Mouse (Mus musculus): Measurements from ENCODE around the gene Zfp185. TPM values are rescaled to one million over a fixed set of nuclear protein-coding genes. Genes with fewer than 3 reads are reported as not detected.

The Zfp185 gene
- 0.33 and 0.34 TPM in 2 replicates for polyA plus RNA-seq (2015; fragmentation: Nextera tagmentation; extraction: Ambion mirVana)

DNA sequence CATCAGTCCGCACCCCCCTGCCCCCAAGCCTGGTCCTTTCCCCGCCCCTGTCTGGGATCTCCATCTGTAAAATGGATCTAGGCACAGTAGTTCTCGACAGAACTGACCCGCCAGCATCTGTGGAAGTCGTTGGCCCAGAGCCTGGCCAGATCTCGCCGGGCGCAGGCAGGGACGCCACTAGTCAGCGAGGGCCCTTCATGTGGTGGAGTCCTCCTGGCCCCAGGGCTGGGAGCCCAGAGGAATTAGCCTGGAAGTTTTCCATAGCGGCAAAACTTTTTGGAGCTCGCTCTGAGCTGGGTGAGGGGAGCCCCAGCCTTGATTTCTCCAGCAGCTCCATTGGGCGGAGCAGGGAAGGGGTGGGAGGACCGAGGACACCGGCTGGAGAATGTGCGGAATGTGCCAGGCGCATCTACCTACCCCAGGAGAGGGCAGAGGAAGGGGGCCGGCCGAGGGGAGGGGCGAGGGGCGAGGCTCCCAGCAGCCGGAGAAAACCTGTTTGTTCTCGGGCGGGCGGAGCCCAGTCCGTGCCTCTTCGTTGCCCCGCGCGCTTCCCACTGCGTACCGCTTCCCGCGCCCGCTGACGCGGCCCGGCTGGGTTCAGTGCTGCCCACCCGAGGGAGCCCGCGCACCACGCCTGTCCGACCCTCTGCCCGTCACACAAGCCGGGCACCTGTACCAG is at the start of gene Zfp185:
Gene Zfp185, plus strand, starts transcription at position 499 of the 679 bp plus-strand sequence.
- WGBS (ENCODE audit: insufficient replicate concordance), result 26% methylated on average over 36 of the region's 45 CpGs
- Histone ChIP-seq H3K4me3 (ENCODE audit: low read depth, low read length) (peak within 1 kb of the TSS; percentile 33), H3K27ac (ENCODE audit: low read depth) (no peak within 1 kb of the TSS), H3K4me1 (ENCODE audit: insufficient read depth) (no peaks in the 10 kb centered on the region), H3K9me3 (ENCODE audit: low read length) (no peaks in the 10 kb centered on the region), H3K4me2 (ENCODE audit: low read depth, low read length) (peak within 1 kb of the TSS; percentile 64), H3K27me3 (ENCODE audit: insufficient read depth, low read length) (peaks cover 15% of the 10 kb centered on the region; the same call in 1 of the 2 replicates), H3K9ac (replicated peaks) (no peak within 1 kb of the TSS), H3K36me3 (replicated peaks; ENCODE audit: insufficient read depth, low read length) (no peaks in the 10 kb centered on the region)
- no peak for TF ChIP-seq EP300 (IDR thresholded peaks at IDR 0.05; ENCODE audit: low read depth)
- TF ChIP-seq CTCF (IDR thresholded peaks at IDR 0.05; ENCODE audit: low read depth), result no peak
- ATAC-seq (peak; percentile 74), DNase-seq (peak; percentile 47)

DNA sequence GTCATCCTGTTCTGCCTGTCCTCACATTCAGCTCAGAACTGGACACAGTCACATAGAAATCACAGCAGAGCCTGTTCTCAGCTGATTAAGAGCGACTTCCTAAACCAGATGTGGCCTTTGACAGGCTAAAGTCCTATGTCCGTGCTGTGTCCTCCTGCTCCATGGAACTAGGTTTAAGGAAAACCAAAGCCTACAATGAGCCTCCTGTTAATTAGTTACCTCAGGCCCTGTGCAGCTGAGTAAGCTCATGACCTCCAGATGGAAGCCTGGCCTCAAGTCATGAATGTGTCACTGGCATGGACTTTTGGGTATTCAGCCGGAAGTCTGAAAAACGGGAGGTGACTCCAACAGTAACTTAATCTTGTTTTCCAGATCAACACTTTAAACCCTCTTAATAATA is 33.7 kb upstream of the Zfp185 start:
- H3K4me1 ChIP-seq (ENCODE audit: insufficient read depth), result no peaks in the 10 kb centered on the region

DNA sequence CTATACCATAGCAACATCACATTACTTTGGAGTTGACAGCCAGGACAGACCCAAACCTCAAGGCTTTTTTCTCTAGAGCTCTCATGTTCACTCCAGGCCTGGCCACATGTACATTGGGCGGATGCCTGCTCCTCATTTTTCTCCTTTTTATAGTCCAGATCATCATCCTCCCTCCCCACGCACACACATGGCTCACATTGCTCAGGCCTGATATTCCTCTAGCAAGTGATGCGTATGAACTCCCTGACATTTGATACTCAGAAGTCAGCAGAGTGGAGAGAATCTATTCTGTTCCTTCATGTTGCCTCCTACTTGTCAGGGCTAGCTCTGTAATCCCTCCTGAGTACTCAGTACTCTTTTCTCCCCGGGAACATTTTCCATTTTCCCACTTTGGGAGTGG is 30.7 kb upstream of the Zfp185 start:
- H3K4me2 ChIP-seq (ENCODE audit: low read depth, low read length), result no peak overlapping the region
- H3K4me1 ChIP-seq (ENCODE audit: insufficient read depth), result no peaks in the 10 kb centered on the region
- H3K4me3 ChIP-seq (ENCODE audit: low read depth, low read length), result no peak overlapping the region
- H3K36me3 ChIP-seq (replicated peaks; ENCODE audit: insufficient read depth, low read length), result 0 out of 2 replicates have a peak, but pooled peaks cover 2% of the 10 kb centered on the region
- WGBS (ENCODE audit: insufficient replicate concordance), result 88% methylated on average over 4 of the region's 4 CpGs
- ATAC-seq (no peak), DNase-seq (no peak)
- no peak overlapping the region for H3K27ac ChIP-seq (ENCODE audit: low read depth)
- no peaks in the 10 kb centered on the region for H3K9me3 ChIP-seq (ENCODE audit: low read length)
- no peak overlapping the region for H3K9ac ChIP-seq (replicated peaks)
- TF ChIP-seq EP300 (IDR thresholded peaks at IDR 0.05; ENCODE audit: low read depth), result no peak
- no peak for TF ChIP-seq CTCF (IDR thresholded peaks at IDR 0.05; ENCODE audit: low read depth)
- H3K27me3 ChIP-seq (ENCODE audit: insufficient read depth, low read length), result no peaks in the 10 kb centered on the region

More for the DNA sequence above, 33.7 kb upstream of the Zfp185 start:
- Histone ChIP-seq H3K9me3 (ENCODE audit: low read length) (no peaks in the 10 kb centered on the region), H3K4me3 (ENCODE audit: low read depth, low read length) (no peak overlapping the region), H3K36me3 (replicated peaks; ENCODE audit: insufficient read depth, low read length) (peaks cover 2% of the 10 kb centered on the region; the same call in 1 of the 2 replicates), H3K9ac (replicated peaks) (no peak overlapping the region), H3K4me2 (ENCODE audit: low read depth, low read length) (no peak overlapping the region), H3K27me3 (ENCODE audit: insufficient read depth, low read length) (no peaks in the 10 kb centered on the region), H3K27ac (ENCODE audit: low read depth) (no peak overlapping the region)
- ATAC-seq (no peak), DNase-seq (no peak)
- TF ChIP-seq EP300 (IDR thresholded peaks at IDR 0.05; ENCODE audit: low read depth), result no peak
- TF ChIP-seq CTCF (IDR thresholded peaks at IDR 0.05; ENCODE audit: low read depth), result no peak
- WGBS (ENCODE audit: insufficient replicate concordance), result 72% methylated on average over 4 of the region's 4 CpGs

DNA sequence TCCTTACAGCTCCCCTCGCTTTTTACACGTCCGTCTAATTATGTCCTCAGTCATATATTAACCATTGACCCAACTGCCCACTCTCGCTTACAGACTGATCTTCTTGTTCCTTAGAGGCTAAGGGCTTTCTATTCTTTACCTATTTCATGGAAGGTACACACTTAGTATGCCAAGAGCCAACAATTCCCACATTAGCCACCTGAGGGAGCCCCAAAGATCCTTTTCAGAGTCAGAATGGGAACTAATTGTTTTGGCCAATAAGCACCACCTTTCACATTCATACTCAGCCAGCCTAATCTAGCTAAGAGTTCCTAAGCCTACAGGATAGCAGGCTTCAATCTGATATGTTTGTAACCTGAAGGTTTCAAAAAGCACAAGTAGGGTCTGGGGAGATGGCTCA is 26.7 kb upstream of the Zfp185 start:
- WGBS (ENCODE audit: insufficient replicate concordance), result 78% methylated on average over 4 of the region's 4 CpGs
- H3K36me3 ChIP-seq (replicated peaks; ENCODE audit: insufficient read depth, low read length), result 0 out of 2 replicates have a peak, but pooled peaks cover 2% of the 10 kb centered on the region
- TF ChIP-seq EP300 (IDR thresholded peaks at IDR 0.05; ENCODE audit: low read depth), result no peak
- peak; percentile 33 for TF ChIP-seq CTCF (IDR thresholded peaks at IDR 0.05; ENCODE audit: low read depth)
- no peak for ATAC-seq
- DNase-seq, result no peak
- no peak overlapping the region for H3K4me3 ChIP-seq (ENCODE audit: low read depth, low read length)
- H3K9ac ChIP-seq (replicated peaks), result no peak overlapping the region
- H3K4me2 ChIP-seq (ENCODE audit: low read depth, low read length), result no peak overlapping the region
- H3K27me3 ChIP-seq (ENCODE audit: insufficient read depth, low read length), result no peaks in the 10 kb centered on the region
- no peak overlapping the region for H3K27ac ChIP-seq (ENCODE audit: low read depth)
- H3K9me3 ChIP-seq (ENCODE audit: low read length), result no peaks in the 10 kb centered on the region
- H3K4me1 ChIP-seq (ENCODE audit: insufficient read depth), result no peaks in the 10 kb centered on the region

DNA sequence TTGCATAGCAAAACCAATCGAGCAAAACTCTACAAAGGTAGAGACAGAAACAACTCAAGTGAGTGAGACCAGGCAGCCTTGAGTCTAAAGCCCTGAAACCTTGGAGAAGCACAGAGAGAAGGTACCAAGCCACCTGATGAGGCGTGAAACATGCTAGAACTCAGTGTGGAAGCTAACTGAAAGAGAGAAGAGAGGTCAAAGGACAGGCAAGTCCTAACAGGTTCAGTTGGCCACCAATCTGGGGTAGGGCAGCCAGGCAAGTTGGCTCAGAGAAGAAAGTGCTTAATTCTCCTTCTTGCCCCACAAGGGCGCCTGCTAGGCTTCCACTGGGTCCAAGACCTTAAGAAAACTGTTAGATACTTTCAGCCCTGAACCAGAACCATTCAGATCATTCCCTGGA is 25.6 kb upstream of the Zfp185 start:
- no peak overlapping the region for H3K27ac ChIP-seq (ENCODE audit: low read depth)
- DNase-seq, result no peak
- no peak for ATAC-seq
- H3K9me3 ChIP-seq (ENCODE audit: low read length), result no peaks in the 10 kb centered on the region
- no peak overlapping the region for H3K4me3 ChIP-seq (ENCODE audit: low read depth, low read length)
- no peak overlapping the region for H3K4me2 ChIP-seq (ENCODE audit: low read depth, low read length)
- no peak overlapping the region for H3K9ac ChIP-seq (replicated peaks)
- no peaks in the 10 kb centered on the region for H3K27me3 ChIP-seq (ENCODE audit: insufficient read depth, low read length)
- no peaks in the 10 kb centered on the region for H3K36me3 ChIP-seq (replicated peaks; ENCODE audit: insufficient read depth, low read length)
- 59% methylated on average over 3 of the region's 3 CpGs for WGBS (ENCODE audit: insufficient replicate concordance)
- no peak for TF ChIP-seq EP300 (IDR thresholded peaks at IDR 0.05; ENCODE audit: low read depth)
- no peak for TF ChIP-seq CTCF (IDR thresholded peaks at IDR 0.05; ENCODE audit: low read depth)
- no peaks in the 10 kb centered on the region for H3K4me1 ChIP-seq (ENCODE audit: insufficient read depth)

DNA sequence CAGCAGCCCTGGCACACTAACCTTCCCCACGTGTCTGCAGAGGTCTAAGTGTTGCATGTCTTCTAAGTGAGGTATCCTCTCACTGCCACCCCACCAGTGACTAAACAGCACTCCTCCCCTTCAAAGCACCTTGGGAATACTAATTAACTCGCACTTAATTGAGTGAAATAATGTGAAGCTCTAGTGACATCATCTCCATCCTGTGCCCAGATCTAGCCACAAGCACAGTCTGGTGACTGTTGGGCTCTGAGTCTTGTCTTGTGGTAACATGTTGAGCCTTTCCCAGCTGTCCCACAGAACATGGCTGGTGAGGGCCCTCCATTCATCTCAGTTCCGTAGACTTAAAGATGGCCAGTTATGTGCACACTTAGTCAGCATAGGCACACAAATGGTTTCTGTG is 24.4 kb upstream of the Zfp185 start:
- Histone ChIP-seq H3K27me3 (ENCODE audit: insufficient read depth, low read length) (no peaks in the 10 kb centered on the region), H3K27ac (ENCODE audit: low read depth) (no peak overlapping the region), H3K4me2 (ENCODE audit: low read depth, low read length) (no peak overlapping the region), H3K9ac (replicated peaks) (no peak overlapping the region), H3K4me3 (ENCODE audit: low read depth, low read length) (no peak overlapping the region), H3K9me3 (ENCODE audit: low read length) (no peaks in the 10 kb centered on the region), H3K36me3 (replicated peaks; ENCODE audit: insufficient read depth, low read length) (no peaks in the 10 kb centered on the region), H3K4me1 (ENCODE audit: insufficient read depth) (no peaks in the 10 kb centered on the region)
- DNase-seq (no peak), ATAC-seq (no peak)
- 75% methylated on average over 3 of the region's 3 CpGs for WGBS (ENCODE audit: insufficient replicate concordance)
- no peak for TF ChIP-seq EP300 (IDR thresholded peaks at IDR 0.05; ENCODE audit: low read depth)
- TF ChIP-seq CTCF (IDR thresholded peaks at IDR 0.05; ENCODE audit: low read depth), result no peak
